Mouse (Mus musculus) kidney, adult 2 months (tissue): ENCODE data around the gene Gusb. TPM values are rescaled to one million over a fixed set of nuclear protein-coding genes. Genes with fewer than 3 reads are reported as not detected.

Experiments used
- DNase-seq: peaks from one replicate; pipeline ENCODE4 v3.0.0; 2021
- H3K27ac ChIP-seq: fragments of 200-500 bp; 2 replicates; pipeline ENCODE4 v1.5.1; 2012; ENCODE audit warnings: low read depth, low read length, control low read depth, inconsistent platforms; ENCODE audit not compliant: insufficient read depth
- H3K27me3 ChIP-seq: fragments of 200-500 bp; replicated peaks from 2 replicates; pipeline ENCODE4 v1.6.1; 2012; ENCODE audit warnings: mild to moderate bottlenecking, moderate library complexity, low read length, inconsistent platforms; ENCODE audit not compliant: control insufficient read depth, insufficient read depth
- H3K36me3 ChIP-seq: fragments of 200-500 bp; 2 replicates; pipeline ENCODE4 v1.6.1; 2012; ENCODE audit warnings: mild to moderate bottlenecking, moderate library complexity, low read length, inconsistent platforms; ENCODE audit not compliant: control insufficient read depth, insufficient read depth
- H3K4me1 ChIP-seq: fragments of 200-500 bp; 2 replicates; pipeline ENCODE4 v1.6.1; 2011; ENCODE audit warnings: low read length; ENCODE audit not compliant: control insufficient read depth, insufficient read depth
- H3K4me3 ChIP-seq: fragments of 200-500 bp; 2 replicates; pipeline ENCODE4 v1.5.1; 2011; ENCODE audit warnings: mild to moderate bottlenecking, low read depth, low read length, control low read depth; ENCODE audit not compliant: insufficient read depth
- CTCF ChIP-seq: fragments of 200-500 bp; conservative IDR thresholded peaks from 2 replicates; pipeline ENCODE4 v1.5.1; 2011; ENCODE audit warnings: low read depth, mild to moderate bottlenecking, control low read depth, low read length, moderate library complexity, mixed read lengths; ENCODE audit not compliant: insufficient read depth, insufficient read length
- POLR2A ChIP-seq: fragments of 200-500 bp; IDR thresholded peaks from one replicate; pipeline ENCODE4 v1.6.1; 2011; ENCODE audit warnings: low read depth, low read length, control low read depth
- WGBS: fragments of 180-500 bp; shearing (Covaris S2); methylation state at CpG from one replicate; pipeline ENCODE4 v1.1.7; 2018; 5-methylcytosine and 5-hydroxymethylcytosine counted together
- polyA plus RNA-seq: library from polyadenylated mRNA; depleted of rRNA; stranded (reverse); fragments of >200 nt; gene quantifications from 2 replicates; pipeline ENCODE4 v1.2.3, GENCODE M21; 2012; rRNA removed

The Gusb gene
- polyA plus RNA-seq: 26.0 and 26.5 TPM in 2 replicates

GRCm38 (mm10) chr5:130002301-130003146, at the start of gene Gusb:
Gusb (minus strand) TSS chr5:130003049.
- TF ChIP-seq POLR2A (peak; percentile 25), CTCF (no peak)
- H3K4me3 ChIP-seq: peak within 1 kb of the TSS; percentile 71
- peak; percentile 88 for DNase-seq
- H3K27me3 ChIP-seq: no peaks in the 10 kb centered on the region
- under 1% methylated on average over 39 of the region's 39 CpGs for WGBS
- no peaks in the 10 kb centered on the region for H3K36me3 ChIP-seq
- H3K27ac ChIP-seq: peak within 1 kb of the TSS; percentile 34; the same call in 1 of the 2 replicates
- H3K4me1 ChIP-seq: 0 out of 2 replicates have a peak, but pooled peaks cover 4% of the 10 kb centered on the region

GRCm38 (mm10) chr5:130052510-130052909, 49.7 kb upstream of the Gusb start:
- TF ChIP-seq CTCF: no peak
- no peak for TF ChIP-seq POLR2A
- DNase-seq: no peak
- no peaks in the 10 kb centered on the region for H3K36me3 ChIP-seq
- no peak overlapping the region for H3K27ac ChIP-seq
- H3K4me1 ChIP-seq: no peaks in the 10 kb centered on the region
- WGBS: 83% methylated on average over 5 of the region's 5 CpGs
- H3K27me3 ChIP-seq: no peaks in the 10 kb centered on the region
- no peak overlapping the region for H3K4me3 ChIP-seq

- DNase-seq: no peak
- Histone ChIP-seq H3K4me1 (no peaks in the 10 kb centered on the region), H3K27me3 (no peaks in the 10 kb centered on the region), H3K27ac (no peak overlapping the region), H3K36me3 (no peaks in the 10 kb centered on the region; the same call in 1 of the 2 replicates), H3K4me3 (no peak overlapping the region)
- TF ChIP-seq CTCF: no peak
- no peak for TF ChIP-seq POLR2A
- 81% methylated on average over 15 of the region's 15 CpGs for WGBS
Observed at GRCm38 (mm10) chr5:130051073-130051860, 48.4 kb upstream of the Gusb start.

- H3K4me1 ChIP-seq: no peaks in the 10 kb centered on the region
- TF ChIP-seq CTCF: no peak
- TF ChIP-seq POLR2A: no peak
- no peaks in the 10 kb centered on the region; the same call in 1 of the 2 replicates for H3K36me3 ChIP-seq
- WGBS: 81% methylated on average over 6 of the region's 6 CpGs
- no peak for DNase-seq
- H3K4me3 ChIP-seq: no peak overlapping the region
- H3K27ac ChIP-seq: no peak overlapping the region
- H3K27me3 ChIP-seq: no peaks in the 10 kb centered on the region
Observed at GRCm38 (mm10) chr5:130050416-130050815, 47.6 kb upstream of the Gusb start.

GRCm38 (mm10) chr5:130048786-130049520, 46.1 kb upstream of the Gusb start:
- 68% methylated on average over 15 of the region's 15 CpGs for WGBS
- DNase-seq: peak; percentile 19
- no peak overlapping the region for H3K27ac ChIP-seq
- TF ChIP-seq POLR2A (no peak), CTCF (no peak)
- peaks cover 6% of the 10 kb centered on the region for H3K4me1 ChIP-seq
- no peaks in the 10 kb centered on the region; the same call in 1 of the 2 replicates for H3K36me3 ChIP-seq
- H3K4me3 ChIP-seq: no peak overlapping the region
- H3K27me3 ChIP-seq: no peaks in the 10 kb centered on the region

GRCm38 (mm10) chr5:130047013-130047412, 44.2 kb upstream of the Gusb start:
- Histone ChIP-seq H3K36me3 (no peaks in the 10 kb centered on the region; the same call in 1 of the 2 replicates), H3K4me1 (peaks cover 9% of the 10 kb centered on the region), H3K27me3 (no peaks in the 10 kb centered on the region), H3K27ac (no peak overlapping the region), H3K4me3 (no peak overlapping the region)
- TF ChIP-seq CTCF (peak; percentile 30; the same call in 1 of the 2 replicates), POLR2A (no peak)
- DNase-seq: no peak
- 79% methylated on average over 6 of the region's 6 CpGs for WGBS

GRCm38 (mm10) chr5:130046589-130046988, 43.7 kb upstream of the Gusb start:
- Histone ChIP-seq H3K27me3 (no peaks in the 10 kb centered on the region), H3K4me1 (peaks cover 9% of the 10 kb centered on the region), H3K36me3 (no peaks in the 10 kb centered on the region; the same call in 1 of the 2 replicates), H3K27ac (no peak overlapping the region), H3K4me3 (no peak overlapping the region)
- 79% methylated on average over 10 of the region's 10 CpGs for WGBS
- TF ChIP-seq CTCF (no peak), POLR2A (no peak)
- DNase-seq: no peak
